Mouse (Mus musculus) intestine, embryonic 15.5 days (tissue): ENCODE measurements at regions not wholly inside any gene's neighbourhood (a gene's known extent, or its start where the extent isn't known, plus 50 kb on each side); places are given as distances from the start of the nearest gene placed in this dataset.

Experiments used
- ATAC-seq: fragments of 200-750 bp; cut with Nextera tagmentation; 2 replicates; pipeline ENCODE4 v1.8.0; 2017; ENCODE audit warnings: moderate TSS enrichment, moderate library complexity
- H3K27ac ChIP-seq: fragments of 300-500 bp; sonication (generic); 2 replicates; pipeline ENCODE4 v1.5.1; 2015; ENCODE audit warnings: mild to moderate bottlenecking, inconsistent platforms
- H3K27me3 ChIP-seq: fragments of 300-500 bp; sonication (generic); replicated peaks from 2 replicates; pipeline ENCODE4 v1.6.1; 2015; ENCODE audit warnings: inconsistent platforms
- H3K36me3 ChIP-seq: fragments of 300-500 bp; sonication (generic); 2 replicates; pipeline ENCODE4 v1.6.1; 2015; ENCODE audit warnings: inconsistent platforms
- H3K4me1 ChIP-seq: fragments of 300-500 bp; sonication (generic); replicated peaks from 2 replicates; pipeline ENCODE4 v1.6.1; 2015; ENCODE audit warnings: inconsistent platforms
- H3K4me2 ChIP-seq: fragments of 300-500 bp; sonication (generic); replicated peaks from 2 replicates; pipeline ENCODE4 v1.6.1; 2015; ENCODE audit warnings: mild to moderate bottlenecking, inconsistent platforms
- H3K4me3 ChIP-seq: fragments of 300-500 bp; sonication (generic); replicated peaks from 2 replicates; pipeline ENCODE4 v1.5.1; 2015; ENCODE audit warnings: inconsistent platforms
- H3K9ac ChIP-seq: fragments of 300-500 bp; sonication (generic); 2 replicates; pipeline ENCODE4 v1.6.1; 2015; ENCODE audit warnings: inconsistent platforms
- H3K9me3 ChIP-seq: fragments of 300-500 bp; sonication (generic); 2 replicates; pipeline ENCODE4 v1.6.1; 2016; ENCODE audit warnings: inconsistent platforms
- whole genome bisulfite sequencing: fragments of 180-500 bp; shearing (Covaris S2); methylation state at CpG from one replicate; pipeline ENCODE4 v1.1.7; 2015; 5-methylcytosine and 5-hydroxymethylcytosine counted together

DNA sequence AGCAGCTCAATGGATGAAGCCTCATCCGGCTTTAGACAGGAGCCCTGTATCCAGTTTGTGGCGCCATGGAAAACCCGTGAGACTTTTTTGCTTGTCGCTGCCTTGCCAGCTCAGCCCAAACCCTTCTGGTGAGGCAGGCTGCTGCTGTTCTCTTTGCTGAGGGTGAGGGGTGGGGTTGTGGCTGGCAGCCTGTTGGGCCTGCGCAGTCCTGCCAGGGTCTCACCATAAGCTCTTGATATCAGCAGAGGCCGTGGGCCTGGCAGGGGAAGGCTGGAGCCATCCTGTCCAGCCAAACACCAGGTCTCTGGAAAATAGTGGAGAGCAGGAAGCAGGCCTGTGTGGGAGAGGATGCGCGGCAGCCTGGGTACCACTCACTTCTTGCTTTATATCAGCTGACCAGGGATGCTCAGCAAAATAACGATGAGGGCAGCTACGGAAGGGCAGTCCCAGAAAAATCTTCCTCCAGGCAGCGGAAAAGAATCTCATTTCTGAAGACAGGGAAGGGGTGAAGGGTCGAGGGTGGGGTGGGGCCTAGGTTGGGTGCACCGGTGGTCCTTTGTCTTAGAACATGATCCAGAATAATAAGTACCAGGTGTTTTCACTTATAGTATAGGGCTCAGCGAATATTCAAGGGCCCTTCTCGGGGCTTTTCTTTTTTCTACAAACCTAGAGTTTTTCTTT lies 73.4 kb upstream of the Medag start:
- 74% methylated on average over 15 of the region's 15 CpGs for WGBS
- Histone ChIP-seq H3K9me3 (no peaks in the 10 kb centered on the region), H3K27ac (no peak overlapping the region), H3K36me3 (no peaks in the 10 kb centered on the region), H3K27me3 (no peaks in the 10 kb centered on the region), H3K4me1 (no peaks in the 10 kb centered on the region), H3K9ac (no peak overlapping the region), H3K4me2 (no peak overlapping the region), H3K4me3 (no peak overlapping the region)
- no peak for ATAC-seq

- Histone ChIP-seq H3K27ac (no peak overlapping the region), H3K4me1 (no peaks in the 10 kb centered on the region), H3K9ac (no peak overlapping the region), H3K36me3 (no peaks in the 10 kb centered on the region), H3K9me3 (no peaks in the 10 kb centered on the region), H3K4me2 (no peak overlapping the region), H3K4me3 (no peak overlapping the region), H3K27me3 (no peaks in the 10 kb centered on the region)
- ATAC-seq = no peak
- 71% methylated on average over 5 of the region's 5 CpGs for WGBS
These were observed 72.9 kb upstream of the Medag start for GRCm38 (mm10) chr5:149338697-149339078.

DNA sequence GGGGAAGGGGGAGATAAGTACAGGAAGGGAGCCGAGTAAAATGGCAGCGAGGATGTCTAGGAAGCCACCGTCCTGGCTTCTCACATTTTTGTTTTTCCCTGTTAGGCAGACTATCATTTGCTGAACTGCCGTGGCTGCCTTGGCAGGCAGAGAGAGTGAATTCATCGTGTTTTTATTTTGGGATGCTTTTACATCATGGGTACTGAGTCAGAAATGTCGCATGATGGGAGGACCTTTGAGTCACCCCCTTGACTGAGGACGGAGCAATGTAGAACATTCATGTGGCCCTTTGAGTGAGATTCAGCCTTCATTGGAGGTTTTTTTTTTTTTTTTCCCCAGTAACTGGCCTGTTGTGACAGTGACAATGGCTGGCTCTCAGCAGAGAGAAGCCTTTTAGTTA lies 71.2 kb upstream of the Medag start:
- Histone ChIP-seq H3K27me3 (no peaks in the 10 kb centered on the region), H3K4me3 (no peak overlapping the region), H3K4me2 (no peak overlapping the region), H3K4me1 (no peaks in the 10 kb centered on the region), H3K36me3 (no peaks in the 10 kb centered on the region), H3K9ac (no peak overlapping the region), H3K27ac (no peak overlapping the region), H3K9me3 (no peaks in the 10 kb centered on the region)
- 76% methylated on average over 7 of the region's 7 CpGs for WGBS
- no peak for ATAC-seq

DNA sequence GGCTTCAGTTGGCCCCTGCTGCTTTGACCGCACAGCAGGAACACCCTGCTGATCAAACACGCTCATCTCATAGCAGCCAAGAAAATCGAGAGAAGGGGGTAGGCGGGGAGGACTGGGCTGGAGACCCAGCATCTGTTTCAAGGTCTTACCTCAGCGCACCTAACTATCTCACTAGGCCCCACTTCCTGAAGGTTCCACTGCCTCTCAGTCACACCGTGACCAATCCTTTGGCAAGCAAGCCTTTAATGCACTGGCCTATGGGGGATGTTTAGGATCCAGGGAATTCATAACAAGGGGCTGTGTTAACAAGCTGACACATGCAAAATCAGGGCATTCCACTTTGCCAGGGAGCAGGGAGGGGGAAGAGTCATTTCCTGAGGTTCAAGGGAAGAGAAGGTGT lies 70.1 kb upstream of the Medag start:
- H3K9me3 ChIP-seq = no peaks in the 10 kb centered on the region
- no peaks in the 10 kb centered on the region for H3K36me3 ChIP-seq
- ATAC-seq = no peak
- H3K9ac ChIP-seq = no peak overlapping the region
- H3K27ac ChIP-seq = no peak overlapping the region
- no peak overlapping the region for H3K4me2 ChIP-seq
- no peaks in the 10 kb centered on the region for H3K27me3 ChIP-seq
- no peaks in the 10 kb centered on the region for H3K4me1 ChIP-seq
- 72% methylated on average over 6 of the region's 6 CpGs for WGBS
- H3K4me3 ChIP-seq = no peak overlapping the region

- no peak overlapping the region for H3K27ac ChIP-seq
- ATAC-seq = no peak
- H3K4me1 ChIP-seq = no peaks in the 10 kb centered on the region
- H3K9ac ChIP-seq = no peak overlapping the region
- no peak overlapping the region for H3K4me2 ChIP-seq
- H3K36me3 ChIP-seq = no peaks in the 10 kb centered on the region
- H3K9me3 ChIP-seq = no peaks in the 10 kb centered on the region
- WGBS = 82% methylated on average over 21 of the region's 21 CpGs
- H3K27me3 ChIP-seq = no peaks in the 10 kb centered on the region
- no peak overlapping the region for H3K4me3 ChIP-seq
These were observed 67.7 kb upstream of the Medag start for GRCm38 (mm10) chr5:149343610-149344527.

GRCm38 (mm10) chr5:149344528-149344855 lies 67.1 kb upstream of the Medag start:
- Histone ChIP-seq H3K4me1 (no peaks in the 10 kb centered on the region), H3K9me3 (no peaks in the 10 kb centered on the region), H3K27me3 (no peaks in the 10 kb centered on the region), H3K36me3 (no peaks in the 10 kb centered on the region), H3K27ac (no peak overlapping the region), H3K4me2 (no peak overlapping the region), H3K4me3 (no peak overlapping the region), H3K9ac (no peak overlapping the region)
- 76% methylated on average over 4 of the region's 4 CpGs for WGBS
- no peak for ATAC-seq

GRCm38 (mm10) chr5:149345161-149345560 lies 66.4 kb upstream of the Medag start:
- Histone ChIP-seq H3K4me3 (no peak overlapping the region), H3K36me3 (no peaks in the 10 kb centered on the region), H3K9ac (no peak overlapping the region), H3K4me2 (no peak overlapping the region), H3K9me3 (no peaks in the 10 kb centered on the region), H3K27me3 (no peaks in the 10 kb centered on the region), H3K27ac (no peak overlapping the region), H3K4me1 (no peaks in the 10 kb centered on the region)
- ATAC-seq = no peak
- 87% methylated on average over 6 of the region's 6 CpGs for WGBS

GRCm38 (mm10) chr5:149349685-149350084 lies 61.9 kb upstream of the Medag start:
- WGBS = 75% methylated on average over 8 of the region's 8 CpGs
- Histone ChIP-seq H3K36me3 (no peaks in the 10 kb centered on the region), H3K27ac (no peak overlapping the region), H3K4me3 (no peak overlapping the region), H3K9ac (no peak overlapping the region), H3K4me2 (no peak overlapping the region), H3K9me3 (no peaks in the 10 kb centered on the region), H3K27me3 (no peaks in the 10 kb centered on the region), H3K4me1 (peaks cover 21% of the 10 kb centered on the region)
- no peak for ATAC-seq

- Histone ChIP-seq H3K4me1 (peaks cover 32% of the 10 kb centered on the region), H3K27me3 (no peaks in the 10 kb centered on the region), H3K4me3 (no peak overlapping the region), H3K4me2 (peak overlapping the region; percentile 39; the same call in 1 of the 2 replicates), H3K36me3 (no peaks in the 10 kb centered on the region), H3K27ac (peak overlapping the region; percentile 52), H3K9me3 (no peaks in the 10 kb centered on the region), H3K9ac (no peak overlapping the region)
- ATAC-seq = peak; percentile 84
- WGBS = 24% methylated on average over 14 of the region's 14 CpGs
These were observed 58.4 kb upstream of the Medag start for GRCm38 (mm10) chr5:149353039-149353655.

DNA sequence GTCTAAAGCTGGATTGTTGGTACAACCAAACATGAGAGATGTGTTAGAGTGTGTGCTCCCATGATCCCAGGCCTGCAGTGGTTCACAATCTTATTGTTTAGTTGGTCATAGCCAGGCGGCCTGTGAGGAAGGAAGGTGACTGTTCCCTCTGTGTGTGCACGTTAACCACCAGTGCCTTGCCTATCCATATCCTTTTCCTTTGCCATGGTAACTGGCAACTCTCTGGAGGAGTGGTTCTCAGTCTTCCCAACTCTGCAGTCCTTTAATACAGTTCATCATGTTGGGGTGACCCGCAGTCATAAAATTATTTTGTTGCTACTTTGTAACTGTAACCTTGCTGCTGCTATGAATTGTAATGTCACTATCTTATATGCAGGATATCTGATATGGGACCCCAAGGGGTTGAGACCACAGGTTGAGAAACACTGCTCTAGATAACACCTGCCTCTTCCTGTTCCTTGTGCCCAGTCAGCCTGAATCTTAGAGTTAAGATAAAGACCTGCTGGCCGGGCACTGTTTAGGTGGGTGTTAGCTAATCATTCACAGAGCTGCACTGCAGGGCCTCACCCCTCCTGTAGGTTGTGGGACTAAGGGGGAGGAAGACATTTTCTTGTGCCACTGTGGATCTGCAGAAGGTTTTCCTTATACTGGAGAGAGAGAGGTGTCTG lies 57.0 kb upstream of the Medag start:
- peaks cover 32% of the 10 kb centered on the region for H3K4me1 ChIP-seq
- no peak overlapping the region for H3K4me3 ChIP-seq
- no peaks in the 10 kb centered on the region for H3K27me3 ChIP-seq
- H3K36me3 ChIP-seq = no peaks in the 10 kb centered on the region
- H3K27ac ChIP-seq = peak overlapping the region; percentile 52
- H3K9ac ChIP-seq = no peak overlapping the region
- 56% methylated on average over 4 of the region's 4 CpGs for WGBS
- H3K4me2 ChIP-seq = no peak overlapping the region; the same call in 1 of the 2 replicates
- ATAC-seq = peak; percentile 91
- H3K9me3 ChIP-seq = no peaks in the 10 kb centered on the region

- Histone ChIP-seq H3K36me3 (no peaks in the 10 kb centered on the region), H3K4me2 (no peak overlapping the region; the same call in 1 of the 2 replicates), H3K27me3 (no peaks in the 10 kb centered on the region), H3K9ac (no peak overlapping the region), H3K4me1 (peaks cover 32% of the 10 kb centered on the region), H3K4me3 (no peak overlapping the region), H3K27ac (peak overlapping the region; percentile 52), H3K9me3 (no peaks in the 10 kb centered on the region)
- no peak for ATAC-seq
- 41% methylated on average over 7 of the region's 7 CpGs for WGBS
These were observed 56.4 kb upstream of the Medag start for GRCm38 (mm10) chr5:149355131-149355530.

DNA sequence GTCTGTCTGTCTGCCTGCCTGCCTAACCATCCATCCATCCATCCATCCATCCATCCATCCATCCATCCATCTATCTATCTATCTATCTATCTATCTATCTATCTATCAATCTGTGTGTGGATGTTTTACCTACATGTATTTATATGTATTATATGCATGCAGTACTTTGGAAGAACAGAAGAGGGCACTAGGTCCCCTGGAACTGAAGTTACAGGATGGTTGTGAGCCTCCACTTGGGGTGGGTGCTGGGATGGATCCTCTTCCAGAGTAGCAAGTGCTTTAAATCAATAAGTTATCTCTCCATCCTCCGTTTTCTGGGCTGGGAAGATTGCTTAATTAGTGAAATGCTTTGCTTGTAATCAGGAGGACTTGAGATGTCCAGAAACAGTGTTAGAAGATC lies 54.6 kb upstream of the Medag start:
- H3K4me3 ChIP-seq = no peak overlapping the region

More for the DNA sequence above, 54.6 kb upstream of the Medag start:
- H3K9ac ChIP-seq = no peak overlapping the region
- no peaks in the 10 kb centered on the region for H3K9me3 ChIP-seq
- no peak overlapping the region for H3K27ac ChIP-seq
- no peak overlapping the region for H3K4me2 ChIP-seq
- no peaks in the 10 kb centered on the region for H3K36me3 ChIP-seq
- no peaks in the 10 kb centered on the region for H3K27me3 ChIP-seq
- H3K4me1 ChIP-seq = peaks cover 32% of the 10 kb centered on the region
- 89% methylated on average over 1 of the region's 1 CpGs for WGBS
- no peak for ATAC-seq
